Mouse (Mus musculus) splenic B cell, adult 2 months (primary cell): ENCODE results near the gene Dgkd.

Experiments
- DNase-seq: peaks from one replicate; pipeline ENCODE4 v3.0.0-alpha.2; 2011; ENCODE audit warnings: low read depth, low spot score
- H3K27me3 ChIP-seq: 2 replicates; pipeline ENCODE4 v1.6.1; 2012; ENCODE audit warnings: mild to moderate bottlenecking, low read length, moderate library complexity, mixed read lengths; ENCODE audit not compliant: control insufficient read depth, poor library complexity, insufficient read depth, severe bottlenecking
- H3K36me3 ChIP-seq: 2 replicates; pipeline ENCODE4 v1.6.1; 2012; ENCODE audit warnings: mild to moderate bottlenecking, low read length, moderate library complexity, mixed read lengths; ENCODE audit not compliant: control insufficient read depth, poor library complexity, insufficient read depth, severe bottlenecking

The Dgkd gene

GRCm38 (mm10) chr1:87959998-87960431 is 106.9 kb downstream of the Dgkd start:
- H3K36me3 ChIP-seq: no peaks in the 10 kb centered on the region
- peak; percentile 30 for DNase-seq
- no peaks in the 10 kb centered on the region for H3K27me3 ChIP-seq

GRCm38 (mm10) chr1:87960752-87961151 is 107.7 kb downstream of the Dgkd start:
- no peaks in the 10 kb centered on the region for H3K36me3 ChIP-seq
- no peak for DNase-seq
- H3K27me3 ChIP-seq: no peaks in the 10 kb centered on the region

GRCm38 (mm10) chr1:87961459-87962167 is 108.5 kb downstream of the Dgkd start:
- Histone ChIP-seq H3K27me3 (no peaks in the 10 kb centered on the region), H3K36me3 (no peaks in the 10 kb centered on the region)
- DNase-seq: no peak

GRCm38 (mm10) chr1:87970381-87970780 is 117.3 kb downstream of the Dgkd start:
- no peaks in the 10 kb centered on the region for H3K36me3 ChIP-seq
- no peaks in the 10 kb centered on the region for H3K27me3 ChIP-seq
- DNase-seq: no peak

- no peak for DNase-seq
- peaks cover 14% of the 10 kb centered on the region for H3K36me3 ChIP-seq
- no peaks in the 10 kb centered on the region for H3K27me3 ChIP-seq
Observed at GRCm38 (mm10) chr1:87982291-87982690, 129.2 kb downstream of the Dgkd start.

- no peaks in the 10 kb centered on the region for H3K27me3 ChIP-seq
- no peak for DNase-seq
Observed at GRCm38 (mm10) chr1:87992716-87993115, 139.6 kb downstream of the Dgkd start.

More at GRCm38 (mm10) chr1:87992716-87993115, 139.6 kb downstream of the Dgkd start:
- H3K36me3 ChIP-seq: peaks cover 6% of the 10 kb centered on the region
